ENCODE assay signal across 10 mouse cellular contexts in the genomic region with DNA sequence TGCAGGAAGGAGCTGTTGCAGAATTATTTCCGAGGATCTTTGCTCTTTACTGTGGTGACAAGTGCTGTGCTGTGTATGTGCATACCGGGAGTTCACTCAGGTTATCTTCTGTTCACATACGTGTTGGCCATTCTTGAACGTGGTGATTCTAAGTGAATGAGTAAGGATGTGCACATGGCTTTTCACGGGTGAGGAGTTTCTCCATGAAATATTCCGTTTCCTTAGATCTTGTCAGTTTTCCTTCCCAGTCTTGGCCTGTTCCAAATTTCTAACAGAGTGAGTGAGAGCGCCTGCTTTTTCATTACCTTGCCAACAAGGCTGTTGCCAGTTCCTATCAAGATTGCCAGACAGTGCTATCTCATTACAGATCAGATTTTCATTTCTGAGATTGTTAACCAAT.
DNase-seq lines count a peak whose midpoint lies in the region; ATAC-seq lines count a peak whose summit lies in the region.
"Had no signal": no experiment of that assay in that cellular context is flagged by ENCODE, and none has a peak within 500 bp of the region (broad histone marks: within the 10 kb centered on the region; RNA-seq: fewer than 3 reads in every experiment).

No protein-coding gene starts in this region.

- peak; percentile 67 for ATAC-seq in cerebellum, adult (ENCODE audit: insufficient number of reproducible peaks, low FRiP score, low TSS enrichment)
- ATAC-seq: CD4-positive, CD25-positive, alpha-beta regulatory T cell, adult 4 months had no signal

- no peak for DNase-seq in cerebellum, postnatal 4 days (ENCODE audit: low spot score in 2 of 2)
- DNase-seq in frontal cortex, postnatal 36 days (ENCODE audit: low spot score in 2 of 2) = peak; percentile 14 to 20
- no peak for DNase-seq in frontal cortex, postnatal 10 days (ENCODE audit: low spot score in 2 of 2)
- DNase-seq in layer of hippocampus, adult 9-11 months = peak; percentile 33
- no peak for DNase-seq in layer of hippocampus, adult 11-12 months (ENCODE audit: low spot score)
- peak; percentile 11 for DNase-seq in right cerebral cortex, adult 18-20 months
- DNase-seq in right cerebral cortex, postnatal 10 days (ENCODE audit: low spot score in 2 of 2) = no peak
- DNase-seq: liver, embryonic 13.5 days had no signal

Comparison
In these comparisons a context has a peak if more than half of its experiments do, and no peak if none do; other contexts are left out.
1. DNase-seq: peak in frontal cortex, postnatal 36 days (2 of 2), layer of hippocampus, adult 9-11 months (single experiment) and right cerebral cortex, adult 18-20 months (single experiment); none in cerebellum, postnatal 4 days (0 of 2), frontal cortex, postnatal 10 days (0 of 2), layer of hippocampus, adult 11-12 months (single experiment) and right cerebral cortex, postnatal 10 days (0 of 2).